Mouse (Mus musculus) embryonic fibroblast, embryonic 13.5 days (primary cell): Measurements from ENCODE around the gene Pbx1.

ENCODE experiments used
- CTCF ChIP-seq: IDR thresholded peaks from 2 replicates; pipeline ENCODE4 v1.5.1; 2011; ENCODE audit warnings: mild to moderate bottlenecking, control low read depth, low read length, moderate library complexity, borderline replicate concordance; ENCODE audit not compliant: insufficient read depth
- POLR2A ChIP-seq: IDR thresholded peaks from 2 replicates; pipeline ENCODE4 v1.6.1; 2011; ENCODE audit warnings: low read depth, mild to moderate bottlenecking, control low read depth, low read length, moderate library complexity

- no peak for TF ChIP-seq POLR2A
- TF ChIP-seq CTCF = no peak
Measured at GRCm38 (mm10) chr1:168430868-168431710, 981 bp downstream of the Pbx1 start.
